Mouse (Mus musculus): ENCODE results near the gene Rnf225. TPM values are rescaled to one million over a fixed set of nuclear protein-coding genes. Genes with fewer than 3 reads are reported as not detected.

Gene Rnf225
- polyA plus RNA-seq, 1 experiment from 2014 or later, result 0.63 TPM

Other genes with a start within 250 kb of the Rnf225 start
- gene Vmn2r55, start 242.4 kb upstream of the Rnf225 start, polyA plus RNA-seq (2015; fragmentation: Nextera tagmentation; extraction: Ambion mirVana), result not detected in 2 replicates
- gene Vmn2r56, start 192.4 kb upstream of the Rnf225 start, polyA plus RNA-seq (2015; fragmentation: Nextera tagmentation; extraction: Ambion mirVana), result not detected in 2 replicates
- gene Zscan18, start 123.8 kb upstream of the Rnf225 start, polyA plus RNA-seq (2015; fragmentation: Nextera tagmentation; extraction: Ambion mirVana), result 6.5 and 8.2 TPM in 2 replicates
- gene Zfp329, start 108.6 kb upstream of the Rnf225 start, polyA plus RNA-seq (2015; fragmentation: Nextera tagmentation; extraction: Ambion mirVana), result 10.2 and 11.6 TPM in 2 replicates
- gene Zfp110, start 92.7 kb upstream of the Rnf225 start, polyA plus RNA-seq (2015; fragmentation: Nextera tagmentation; extraction: Ambion mirVana), result 19.0 and 21.0 TPM in 2 replicates
- gene Zfp128, start 46.2 kb upstream of the Rnf225 start, polyA plus RNA-seq (2015; fragmentation: Nextera tagmentation; extraction: Ambion mirVana), result 2.3 and 3.2 TPM in 2 replicates
- gene Zscan22, start 29.6 kb upstream of the Rnf225 start, polyA plus RNA-seq (2015; fragmentation: Nextera tagmentation; extraction: Ambion mirVana), result 10.4 and 11.1 TPM in 2 replicates
- 564 and 647 TPM in 2 replicates for gene Rps5, start 5.1 kb upstream of the Rnf225 start, polyA plus RNA-seq (2015; fragmentation: Nextera tagmentation; extraction: Ambion mirVana)
- gene Zfp324, start 38.4 kb downstream of the Rnf225 start, polyA plus RNA-seq (2015; fragmentation: Nextera tagmentation; extraction: Ambion mirVana), result 5.9 and 6.0 TPM in 2 replicates
- gene Zfp446, start 50.4 kb downstream of the Rnf225 start, polyA plus RNA-seq (2015; fragmentation: Nextera tagmentation; extraction: Ambion mirVana), result 5.4 and 6.1 TPM in 2 replicates
- 0.11 and 0.14 TPM in 2 replicates for gene Slc27a5, start 70.8 kb downstream of the Rnf225 start, polyA plus RNA-seq (2015; fragmentation: Nextera tagmentation; extraction: Ambion mirVana)
- gene Trim28, start 71.7 kb downstream of the Rnf225 start, polyA plus RNA-seq (2015; fragmentation: Nextera tagmentation; extraction: Ambion mirVana), result 155 and 165 TPM in 2 replicates
- gene Zbtb45, start 82.6 kb downstream of the Rnf225 start, polyA plus RNA-seq (2015; fragmentation: Nextera tagmentation; extraction: Ambion mirVana), result 15.1 and 16.9 TPM in 2 replicates
- gene Chmp2a, start 107.4 kb downstream of the Rnf225 start, polyA plus RNA-seq (2015; fragmentation: Nextera tagmentation; extraction: Ambion mirVana), result 126 and 138 TPM in 2 replicates
- gene Ube2m, start 110.9 kb downstream of the Rnf225 start, polyA plus RNA-seq (2015; fragmentation: Nextera tagmentation; extraction: Ambion mirVana), result 82.3 and 93.6 TPM in 2 replicates
- gene Mzf1, start 127.3 kb downstream of the Rnf225 start, polyA plus RNA-seq (2015; fragmentation: Nextera tagmentation; extraction: Ambion mirVana), result 1.7 and 1.9 TPM in 2 replicates
- gene Vmn1r85, start 167.8 kb downstream of the Rnf225 start, polyA plus RNA-seq (2015; fragmentation: Nextera tagmentation; extraction: Ambion mirVana), result not detected in 2 replicates
- gene Vmn1r86, start 192.5 kb downstream of the Rnf225 start, polyA plus RNA-seq (2015; fragmentation: Nextera tagmentation; extraction: Ambion mirVana), result not detected in 2 replicates
- not detected in 2 replicates for gene Vmn1r87, start 212.7 kb downstream of the Rnf225 start, polyA plus RNA-seq (2015; fragmentation: Nextera tagmentation; extraction: Ambion mirVana)
- not detected in 2 replicates for gene Vmn1r88, start 232.2 kb downstream of the Rnf225 start, polyA plus RNA-seq (2015; fragmentation: Nextera tagmentation; extraction: Ambion mirVana)